Mouse (Mus musculus) G1E (cell line): ENCODE measurements around the gene Aatf.

Experiments used
- CTCF ChIP-seq: IDR thresholded peaks from 2 replicates; pipeline ENCODE4 v1.5.1; 2012; ENCODE audit warnings: low read depth, low read length, inconsistent platforms, mixed read lengths
- GATA1 ChIP-seq: IDR thresholded peaks from 2 replicates; pipeline ENCODE4 v1.6.1; 2012; ENCODE audit warnings: borderline replicate concordance, low read length, inconsistent platforms, mixed read lengths
- TAL1 ChIP-seq: conservative IDR thresholded peaks from 2 replicates; pipeline ENCODE4 v1.6.1; 2012; ENCODE audit warnings: low read depth, low read length, inconsistent platforms, mixed read lengths

DNA sequence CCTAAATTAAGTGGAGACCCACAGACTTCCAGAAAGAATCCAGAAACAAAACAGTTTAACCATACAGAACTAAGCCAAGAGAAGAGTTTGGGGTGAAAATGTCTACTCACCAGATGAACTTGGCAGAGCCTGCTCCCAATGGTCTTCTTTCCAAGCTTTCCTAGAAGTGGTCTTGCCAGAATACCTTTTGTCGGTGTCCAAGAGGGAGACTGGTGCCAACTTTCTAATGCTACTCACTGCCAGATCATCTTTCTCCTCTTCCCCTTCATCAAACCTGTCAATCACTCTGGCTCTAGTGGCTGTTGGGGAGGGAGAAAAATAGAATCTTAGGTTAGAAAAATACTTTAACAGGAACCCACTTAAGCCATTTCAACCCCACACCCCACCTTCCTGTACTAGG lies 1.3 kb downstream of the Aatf start:
- TF ChIP-seq GATA1 (no peak), CTCF (no peak), TAL1 (no peak)
